Comparison of ENCODE assay signal across 14 mouse cellular contexts in the genomic region with DNA sequence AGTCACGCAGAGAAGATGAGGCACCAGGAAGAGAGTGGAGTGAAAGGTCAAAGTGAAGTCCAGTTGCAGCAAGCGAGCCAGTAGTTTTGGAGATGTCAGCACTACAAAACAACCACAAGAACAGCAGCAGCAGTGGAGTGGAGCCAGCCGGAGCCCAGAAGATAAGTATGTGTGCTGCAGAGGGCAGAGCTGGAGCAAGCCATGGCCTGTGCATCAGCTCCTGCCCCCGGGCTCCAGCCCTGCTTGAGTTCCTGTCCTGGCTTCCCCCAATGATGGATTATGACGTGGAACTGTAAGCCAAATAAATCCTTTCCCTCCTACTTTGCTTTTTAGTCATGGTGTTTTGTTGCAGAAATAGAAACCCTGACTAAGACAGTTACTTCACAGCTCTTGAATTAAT.
"Had no signal": no experiment of that assay in that cellular context is flagged by ENCODE, and none has a peak within 500 bp of the region (broad histone marks: within the 10 kb centered on the region; RNA-seq: fewer than 3 reads in every experiment).

No protein-coding gene starts in this region.

- H3K4me2 ChIP-seq: limb, embryonic 12.5 days; liver, embryonic 13.5 days; lung, embryonic 15.5 days; midbrain, embryonic 12.5 days; neural tube, embryonic 15.5 days had no signal

- H3K9ac ChIP-seq: limb, embryonic 12.5 days; liver, embryonic 13.5 days; liver, postnatal 0 days; lung, embryonic 15.5 days; midbrain, embryonic 12.5 days; neural tube, embryonic 15.5 days had no signal

- H3K4me1 ChIP-seq: lung, embryonic 15.5 days; neural tube, embryonic 15.5 days had no signal

- H3K27ac ChIP-seq: kidney, postnatal 0 days; limb, embryonic 12.5 days; liver, embryonic 13.5 days; lung, embryonic 15.5 days; midbrain, embryonic 12.5 days; neural tube, embryonic 15.5 days had no signal

- H3K9me3 ChIP-seq: limb, embryonic 12.5 days; liver, embryonic 13.5 days; lung, embryonic 15.5 days; midbrain, embryonic 12.5 days; neural tube, embryonic 15.5 days had no signal

- H3K4me3 ChIP-seq: limb, embryonic 12.5 days; liver, embryonic 13.5 days; lung, embryonic 15.5 days; midbrain, embryonic 12.5 days; neural tube, embryonic 15.5 days had no signal

- ATAC-seq: liver, postnatal 0 days had no signal

- H3K27me3 ChIP-seq: limb, embryonic 12.5 days; liver, embryonic 13.5 days; lung, embryonic 15.5 days; midbrain, embryonic 12.5 days; neural tube, embryonic 15.5 days had no signal

- DNase-seq: kidney, adult 9 months; kidney, postnatal 36 days; layer of hippocampus, adult 9-11 months; liver; liver, embryonic 13.5 days; liver, postnatal 0 days; right cerebral cortex, postnatal 4 days; spleen, adult 18-20 months; thymus, postnatal 36 days had no signal

- H3K36me3 ChIP-seq: midbrain, embryonic 12.5 days; neural tube, embryonic 15.5 days had no signal
